Mouse (Mus musculus) heart, postnatal 0 days (tissue): ENCODE data around the gene Wwox.

Experiments
- CTCF ChIP-seq: IDR thresholded peaks from 2 replicates; pipeline ENCODE4 v1.5.1; 2016; ENCODE audit warnings: antibody characterized with exemption, control low read depth, low read depth
- EP300 ChIP-seq: IDR thresholded peaks from 2 replicates; pipeline ENCODE4 v1.6.1; 2016; ENCODE audit warnings: antibody characterized with exemption, low read depth

GRCm38 (mm10) chr8:114885026-114885592, 445.7 kb downstream of the Wwox start:
- TF ChIP-seq CTCF, result no peak
- TF ChIP-seq EP300, result no peak
